Mouse (Mus musculus) megakaryocyte, embryonic 14.5 days (primary cell): Measurements from ENCODE around the gene 2700081O15Rik.

ENCODE experiments used
- FLI1 ChIP-seq: IDR thresholded peaks from 2 replicates; pipeline ENCODE4 v1.6.1; 2012; ENCODE audit warnings: low read length, inconsistent platforms, mixed read lengths
- GATA1 ChIP-seq: IDR thresholded peaks from 3 replicates; pipeline ENCODE4 v1.6.1; 2012; ENCODE audit warnings: mixed read lengths, low read length, inconsistent platforms, borderline replicate concordance

GRCm38 (mm10) chr19:7438295-7438694 lies 20.9 kb downstream of the 2700081O15Rik start:
- TF ChIP-seq GATA1: no peak
- TF ChIP-seq FLI1: no peak
